Mouse (Mus musculus) erythroblast, adult 5-6 weeks (primary cell): Measurements from ENCODE around the gene Olfr902. TPM values are rescaled to one million over a fixed set of nuclear protein-coding genes. Genes with fewer than 3 reads are reported as not detected.
"Not testable (repeated sequence)": the region's sequence is repeated elsewhere in the genome, so short reads cannot be mapped to it uniquely, and the experiment has no call there.

ENCODE experiments used
- ATAC-seq: replicated peaks from 2 replicates; pipeline ENCODE4 v1.8.0; 2016; ENCODE audit warnings: moderate number of reproducible peaks, mild to moderate bottlenecking, moderate TSS enrichment, inconsistent platforms; ENCODE audit not compliant: poor library complexity, low FRiP score, severe bottlenecking
- total RNA-seq, 2 experiments: library from RNA; stranded (forward) in 1 of 2; stranded (reverse) in 1 of 2; fragments of 150-400 nt in 1 of 2; fragments of 200-764, 138-1000 nt in 1 of 2; gene quantifications; 2 replicates each; pipeline versions ENCODE4 v1.2.3 to v1.2.4; 2015 to 2017; ENCODE audit warnings: low replicate concordance in 2 of 2

The Olfr902 gene
- total RNA-seq (2015; ENCODE audit: low replicate concordance) (not detected in 2 replicates), total RNA-seq (2017; ENCODE audit: low replicate concordance) (not detected in 2 replicates)

DNA sequence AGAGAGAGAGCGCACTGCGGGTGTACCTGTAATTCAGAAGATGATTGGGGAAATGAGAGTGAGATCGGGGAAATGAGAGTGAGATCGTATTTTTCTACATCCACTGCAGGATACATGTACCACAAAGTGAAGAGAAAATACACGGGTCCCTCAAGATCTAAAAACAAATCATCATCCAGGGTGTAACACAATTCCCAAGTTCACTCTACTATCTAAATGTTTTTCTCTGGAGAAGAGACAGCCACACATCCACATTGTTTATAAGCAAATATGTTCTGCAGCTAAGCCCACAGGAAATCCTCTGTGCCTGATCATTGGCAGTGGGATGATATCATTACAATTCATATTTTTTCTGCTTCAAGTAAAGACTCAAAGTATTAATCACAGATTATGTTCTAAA is at the start of gene Olfr902:
Olfr902 (plus strand) TSS at position 301 of the 400 bp plus-strand sequence.
- no peak for ATAC-seq

DNA sequence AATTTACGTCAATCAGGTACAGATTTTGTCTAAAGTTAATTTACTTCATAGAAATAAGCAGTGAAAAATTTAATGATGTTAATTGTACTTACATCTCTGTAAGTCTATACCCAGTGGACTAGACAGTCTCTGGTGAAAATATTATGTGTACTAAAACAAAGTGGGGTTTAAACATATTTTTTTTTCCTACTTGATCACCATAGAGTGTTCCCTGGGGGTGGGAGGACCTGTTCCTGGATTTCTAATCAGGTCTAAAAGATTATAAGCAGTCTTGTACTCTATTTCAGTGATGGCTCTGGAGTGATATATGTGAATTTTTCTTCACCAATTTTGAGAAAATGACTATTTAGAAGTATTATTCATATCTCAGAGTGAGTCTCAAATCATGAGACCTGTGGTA is 46.1 kb upstream of the Olfr902 start, which contains the start of gene Olfr147:
Olfr147 (plus strand) TSS at position 301 of the 400 bp plus-strand sequence.
- ATAC-seq = no peak

DNA sequence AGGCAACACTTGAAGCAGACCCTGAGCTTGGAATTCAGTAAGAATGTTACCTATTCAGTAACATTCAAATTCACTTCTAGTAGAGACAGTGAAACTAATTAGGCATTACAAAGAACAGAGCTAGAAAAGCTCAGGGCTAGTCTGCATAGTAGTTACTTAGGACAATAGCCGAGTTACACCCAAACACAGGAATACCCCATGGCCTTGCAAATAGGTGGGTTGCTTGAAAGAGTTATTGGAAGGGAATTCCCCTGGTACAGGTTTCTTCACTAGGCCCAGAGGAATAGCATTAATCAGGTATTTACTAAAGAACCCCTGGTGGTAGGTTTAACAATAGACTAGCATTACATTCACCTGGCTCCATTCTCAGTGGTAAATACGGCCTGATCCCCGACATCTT is 40.0 kb upstream of the Olfr902 start:
- not testable (repeated sequence) for ATAC-seq

DNA sequence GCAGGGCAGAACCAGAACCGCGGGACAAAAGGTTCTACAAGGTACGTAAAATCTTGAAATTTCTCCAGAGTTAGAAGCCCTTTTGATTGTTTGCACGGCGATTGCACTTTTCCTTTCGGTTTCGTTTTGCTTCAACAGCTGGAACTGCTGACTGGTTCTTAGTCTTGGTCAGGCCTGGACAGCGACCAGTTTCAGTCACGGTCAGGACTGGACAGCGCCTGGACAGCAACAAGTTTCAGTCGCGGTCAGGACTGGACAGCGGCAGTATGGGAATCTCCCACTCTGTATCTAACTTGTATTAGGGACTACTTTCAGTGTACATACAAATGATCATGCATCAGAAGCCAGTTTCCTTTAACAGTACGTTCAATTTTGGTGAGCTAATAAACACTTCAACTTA is 34.0 kb upstream of the Olfr902 start:
- ATAC-seq = not testable (repeated sequence)

DNA sequence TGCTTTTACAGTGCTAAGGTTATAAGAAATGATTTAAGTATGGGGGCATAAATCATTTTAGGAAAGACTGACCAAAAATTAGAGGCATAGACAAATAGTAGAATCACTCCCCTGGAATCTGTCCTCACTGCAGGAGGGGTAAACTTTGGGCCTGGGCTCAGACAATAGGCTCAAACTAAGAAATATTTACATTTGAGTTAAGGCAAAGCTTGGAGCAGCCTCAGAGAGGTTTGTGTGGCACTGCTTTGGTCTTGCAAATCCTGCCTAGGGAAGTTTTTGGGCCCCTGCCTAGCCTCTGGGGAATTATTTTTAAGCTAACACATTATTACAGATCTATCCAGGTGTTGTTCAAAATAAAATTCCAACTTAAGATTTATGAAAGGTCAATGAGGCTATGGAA is 23.7 kb upstream of the Olfr902 start:
- ATAC-seq = no peak

DNA sequence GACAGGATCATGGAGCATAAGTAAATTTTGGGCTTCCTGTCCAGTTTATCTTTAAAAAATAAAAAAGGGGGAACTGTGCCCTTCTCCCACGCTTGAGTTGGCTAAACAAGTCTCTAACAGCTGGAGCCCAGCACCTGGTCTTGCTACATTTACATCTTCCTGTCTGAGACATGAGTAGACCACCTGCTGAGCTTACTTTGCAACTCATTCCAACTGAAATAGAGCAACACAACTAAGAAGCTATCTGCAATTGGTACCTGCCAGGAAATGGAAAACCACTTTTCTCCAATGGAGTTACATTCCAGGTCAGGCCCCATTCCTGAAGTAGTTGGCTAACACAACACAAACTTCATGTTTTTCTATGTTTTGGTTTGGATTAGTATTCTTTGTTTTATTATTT is 20.4 kb upstream of the Olfr902 start:
- no peak for ATAC-seq

DNA sequence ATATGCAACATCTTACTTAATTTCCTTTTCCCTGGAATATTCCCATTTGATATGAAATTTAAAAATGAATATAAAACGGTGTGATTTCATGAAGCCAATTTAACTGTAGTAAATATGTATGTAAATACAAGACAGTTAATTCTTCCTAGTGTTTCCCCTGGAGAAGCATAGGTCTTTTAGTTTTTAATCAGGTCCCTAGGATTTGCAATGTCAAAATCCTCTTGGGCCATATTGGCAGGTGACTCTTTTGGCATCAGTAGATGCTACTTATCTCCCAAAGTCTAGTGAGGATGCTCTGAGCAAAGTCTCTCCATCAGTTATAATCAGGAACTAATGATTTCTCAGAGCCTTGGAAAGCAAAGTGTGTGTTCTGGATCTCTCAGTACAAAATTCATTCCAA is 18.3 kb upstream of the Olfr902 start, which contains the start of gene Olfr901:
Olfr901 (plus strand) TSS at position 301 of the 400 bp plus-strand sequence.
- no peak for ATAC-seq

DNA sequence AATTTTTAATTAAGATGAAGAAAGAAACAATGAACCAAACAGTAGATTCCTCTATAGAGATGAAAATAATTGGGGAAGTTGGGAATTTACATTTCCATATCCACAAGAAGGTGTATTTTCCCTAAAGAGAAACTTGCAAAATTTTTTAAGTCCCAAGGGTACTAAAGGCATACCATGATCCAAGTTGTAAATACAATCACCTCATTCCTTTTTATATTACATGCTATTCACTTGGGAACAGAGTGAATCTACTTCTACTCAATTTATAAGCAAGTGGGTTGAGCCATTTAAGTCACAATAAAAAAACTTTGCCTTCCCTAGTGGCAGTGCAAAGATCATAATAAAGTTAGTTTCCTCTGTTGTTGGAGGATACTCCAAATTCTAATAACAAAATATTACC is 15.4 kb downstream of the Olfr902 start, which contains the start of gene Olfr904:
Olfr904 (plus strand) TSS at position 301 of the 400 bp plus-strand sequence.
- no peak for ATAC-seq

DNA sequence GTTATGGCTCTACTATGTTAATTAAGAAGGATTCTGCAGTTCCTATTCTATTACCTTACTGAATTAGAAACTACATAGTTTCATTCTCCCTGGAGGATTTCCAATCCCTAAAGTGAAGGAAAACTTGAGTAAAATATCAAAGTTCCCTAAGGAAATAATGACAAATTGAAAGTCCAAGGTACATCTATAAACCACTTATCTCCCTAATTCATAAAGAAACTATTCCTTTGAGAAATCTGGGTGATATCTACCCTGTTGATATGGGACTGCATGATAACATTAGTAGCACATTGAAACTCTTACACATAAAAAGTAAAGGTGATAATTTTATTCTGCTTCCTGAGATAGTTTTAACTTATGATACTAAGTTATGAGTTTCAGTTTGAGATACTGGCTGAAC is 23.4 kb downstream of the Olfr902 start, which contains the start of gene Olfr905:
Olfr905 (plus strand) TSS at position 301 of the 400 bp plus-strand sequence.
- no peak for ATAC-seq

DNA sequence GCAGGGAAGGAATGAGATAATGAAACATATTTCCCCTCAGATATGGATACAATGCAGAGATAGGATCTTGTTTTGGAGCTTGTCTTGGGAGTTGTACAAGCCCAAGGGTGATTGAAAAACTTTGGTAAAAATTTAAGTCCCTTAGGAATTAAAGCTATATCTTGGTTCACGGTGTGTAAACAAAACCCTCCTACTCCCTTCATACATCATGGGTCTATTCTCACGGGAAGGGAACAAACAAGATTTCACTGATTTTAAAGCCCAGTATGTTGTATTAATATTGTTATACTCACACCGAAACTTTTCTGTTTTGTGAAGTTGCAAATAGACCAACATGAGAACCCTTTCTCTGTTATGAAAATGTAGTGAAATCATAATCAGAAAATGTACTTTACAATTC is 39.3 kb downstream of the Olfr902 start, which contains the start of gene Olfr906:
Olfr906 (plus strand) TSS at position 301 of the 400 bp plus-strand sequence.
- no peak for ATAC-seq

DNA sequence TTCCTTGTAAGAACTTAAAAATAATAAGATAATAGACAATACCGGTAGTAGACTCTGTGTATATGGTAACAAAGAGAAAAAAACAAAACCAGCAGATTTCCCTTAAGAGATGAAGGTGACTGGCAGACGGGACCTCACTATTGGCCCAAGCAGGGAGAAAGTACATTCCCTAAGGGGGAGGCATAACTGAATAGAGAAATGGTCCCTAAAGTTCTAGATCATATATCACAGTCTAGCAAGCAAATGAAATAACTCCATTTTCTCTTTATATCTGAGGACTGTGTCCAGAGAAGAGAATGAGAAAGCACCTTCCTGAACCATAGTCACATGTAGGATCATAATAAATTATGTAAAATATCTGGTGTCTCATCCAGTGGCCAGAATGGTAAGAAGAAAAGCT is 48.0 kb downstream of the Olfr902 start, which contains the start of gene Olfr907:
Olfr907 (plus strand) TSS at position 301 of the 400 bp plus-strand sequence.
- ATAC-seq = no peak

Other genes starting within 250 kb of the Olfr902 start
- not detected in 2 replicates for gene Olfr893, start 239.3 kb upstream of the Olfr902 start, total RNA-seq (2015; ENCODE audit: low replicate concordance)
- not detected in 2 replicates for gene Olfr893, start 239.3 kb upstream of the Olfr902 start, total RNA-seq (2017; ENCODE audit: low replicate concordance)
- not detected in 2 replicates for gene Olfr894, start 229.6 kb upstream of the Olfr902 start, total RNA-seq (2015; ENCODE audit: low replicate concordance)
- not detected in 2 replicates for gene Olfr894, start 229.6 kb upstream of the Olfr902 start, total RNA-seq (2017; ENCODE audit: low replicate concordance)
- not detected in 2 replicates for gene Olfr143, start 194.9 kb upstream of the Olfr902 start, total RNA-seq (2015; ENCODE audit: low replicate concordance)
- not detected in 2 replicates for gene Olfr143, start 194.9 kb upstream of the Olfr902 start, total RNA-seq (2017; ENCODE audit: low replicate concordance)
- not detected in 2 replicates for gene Olfr895, start 179.8 kb upstream of the Olfr902 start, total RNA-seq (2015; ENCODE audit: low replicate concordance)
- not detected in 2 replicates for gene Olfr895, start 179.8 kb upstream of the Olfr902 start, total RNA-seq (2017; ENCODE audit: low replicate concordance)
- gene Olfr896-ps1, start 156.5 kb upstream of the Olfr902 start, total RNA-seq (2015; ENCODE audit: low replicate concordance) = not detected in 2 replicates
- not detected in 2 replicates for gene Olfr896-ps1, start 156.5 kb upstream of the Olfr902 start, total RNA-seq (2017; ENCODE audit: low replicate concordance)
- gene Olfr25, start 118.6 kb upstream of the Olfr902 start, total RNA-seq (2015; ENCODE audit: low replicate concordance) = not detected in 2 replicates
- gene Olfr25, start 118.6 kb upstream of the Olfr902 start, total RNA-seq (2017; ENCODE audit: low replicate concordance) = not detected in 2 replicates
- gene Olfr898, start 99.2 kb upstream of the Olfr902 start, total RNA-seq (2015; ENCODE audit: low replicate concordance) = not detected in 2 replicates
- 0.14 TPM in 1 of 2 replicates, not detected in the other for gene Olfr898, start 99.2 kb upstream of the Olfr902 start, total RNA-seq (2017; ENCODE audit: low replicate concordance)
- not detected in 2 replicates for gene Olfr250, start 80.8 kb upstream of the Olfr902 start, total RNA-seq (2015; ENCODE audit: low replicate concordance)
- gene Olfr250, start 80.8 kb upstream of the Olfr902 start, total RNA-seq (2017; ENCODE audit: low replicate concordance) = not detected in 2 replicates
- gene Olfr251, start 70.6 kb upstream of the Olfr902 start, total RNA-seq (2015; ENCODE audit: low replicate concordance) = not detected in 2 replicates
- not detected in 2 replicates for gene Olfr251, start 70.6 kb upstream of the Olfr902 start, total RNA-seq (2017; ENCODE audit: low replicate concordance)
- not detected in 2 replicates for gene Olfr147, start 46.0 kb upstream of the Olfr902 start, total RNA-seq (2015; ENCODE audit: low replicate concordance)
- not detected in 2 replicates for gene Olfr147, start 46.0 kb upstream of the Olfr902 start, total RNA-seq (2017; ENCODE audit: low replicate concordance)
- gene Olfr901, start 18.2 kb upstream of the Olfr902 start, total RNA-seq (2015; ENCODE audit: low replicate concordance) = not detected in 2 replicates
- not detected in 2 replicates for gene Olfr901, start 18.2 kb upstream of the Olfr902 start, total RNA-seq (2017; ENCODE audit: low replicate concordance)
- not detected in 2 replicates for gene Olfr904, start 15.5 kb downstream of the Olfr902 start, total RNA-seq (2015; ENCODE audit: low replicate concordance)
- gene Olfr904, start 15.5 kb downstream of the Olfr902 start, total RNA-seq (2017; ENCODE audit: low replicate concordance) = not detected in 2 replicates
- gene Olfr905, start 23.5 kb downstream of the Olfr902 start, total RNA-seq (2015; ENCODE audit: low replicate concordance) = not detected in 2 replicates
- gene Olfr905, start 23.5 kb downstream of the Olfr902 start, total RNA-seq (2017; ENCODE audit: low replicate concordance) = not detected in 2 replicates
- gene Olfr906, start 39.4 kb downstream of the Olfr902 start, total RNA-seq (2015; ENCODE audit: low replicate concordance) = not detected in 2 replicates
- not detected in 2 replicates for gene Olfr906, start 39.4 kb downstream of the Olfr902 start, total RNA-seq (2017; ENCODE audit: low replicate concordance)
- not detected in 2 replicates for gene Olfr907, start 48.1 kb downstream of the Olfr902 start, total RNA-seq (2015; ENCODE audit: low replicate concordance)
- not detected in 2 replicates for gene Olfr907, start 48.1 kb downstream of the Olfr902 start, total RNA-seq (2017; ENCODE audit: low replicate concordance)
- not detected in 2 replicates for gene Olfr911-ps1, start 73.9 kb downstream of the Olfr902 start, total RNA-seq (2015; ENCODE audit: low replicate concordance)
- gene Olfr911-ps1, start 73.9 kb downstream of the Olfr902 start, total RNA-seq (2017; ENCODE audit: low replicate concordance) = not detected in 2 replicates
- not detected in 2 replicates for gene Olfr910, start 90.2 kb downstream of the Olfr902 start, total RNA-seq (2015; ENCODE audit: low replicate concordance)
- not detected in 2 replicates for gene Olfr910, start 90.2 kb downstream of the Olfr902 start, total RNA-seq (2017; ENCODE audit: low replicate concordance)
- gene Olfr912, start 132.5 kb downstream of the Olfr902 start, total RNA-seq (2015; ENCODE audit: low replicate concordance) = not detected in 2 replicates
- gene Olfr912, start 132.5 kb downstream of the Olfr902 start, total RNA-seq (2017; ENCODE audit: low replicate concordance) = not detected in 2 replicates
- gene Olfr913, start 145.1 kb downstream of the Olfr902 start, total RNA-seq (2015; ENCODE audit: low replicate concordance) = not detected in 2 replicates
- not detected in 2 replicates for gene Olfr913, start 145.1 kb downstream of the Olfr902 start, total RNA-seq (2017; ENCODE audit: low replicate concordance)
- not detected in 2 replicates for gene Olfr914, start 157.4 kb downstream of the Olfr902 start, total RNA-seq (2015; ENCODE audit: low replicate concordance)
- not detected in 2 replicates for gene Olfr914, start 157.4 kb downstream of the Olfr902 start, total RNA-seq (2017; ENCODE audit: low replicate concordance)
- not detected in 2 replicates for gene Olfr916, start 212.2 kb downstream of the Olfr902 start, total RNA-seq (2015; ENCODE audit: low replicate concordance)
- gene Olfr916, start 212.2 kb downstream of the Olfr902 start, total RNA-seq (2017; ENCODE audit: low replicate concordance) = not detected in 2 replicates
- not detected in 2 replicates for gene Olfr917, start 218.2 kb downstream of the Olfr902 start, total RNA-seq (2015; ENCODE audit: low replicate concordance)
- not detected in 2 replicates for gene Olfr917, start 218.2 kb downstream of the Olfr902 start, total RNA-seq (2017; ENCODE audit: low replicate concordance)
- not detected in 2 replicates for gene Olfr918, start 226.9 kb downstream of the Olfr902 start, total RNA-seq (2015; ENCODE audit: low replicate concordance)
- not detected in 2 replicates for gene Olfr918, start 226.9 kb downstream of the Olfr902 start, total RNA-seq (2017; ENCODE audit: low replicate concordance)